Mouse (Mus musculus) limb, embryonic 12.5 days (tissue): ENCODE measurements at regions not wholly inside any gene's neighbourhood (a gene's known extent, or its start where the extent isn't known, plus 50 kb on each side); places are given as distances from the start of the nearest gene placed in this dataset.

Source experiments
- ATAC-seq: fragments of 200-750 bp; cut with Nextera tagmentation; 2 replicates; pipeline ENCODE4 v1.8.0; 2017; ENCODE audit warnings: low read depth, moderate TSS enrichment; ENCODE audit not compliant: insufficient number of reproducible peaks, insufficient read depth, low FRiP score, low TSS enrichment
- H3K27ac ChIP-seq: fragments of 300-500 bp; sonication (generic); 2 replicates; pipeline ENCODE4 v1.5.1; 2016; ENCODE audit warnings: mild to moderate bottlenecking, moderate library complexity
- H3K27me3 ChIP-seq: fragments of 300-500 bp; sonication (generic); 2 replicates; pipeline ENCODE4 v1.6.1; 2016; ENCODE audit warnings: mild to moderate bottlenecking, moderate library complexity
- H3K36me3 ChIP-seq: fragments of 300-500 bp; sonication (generic); 2 replicates; pipeline ENCODE4 v1.6.1; 2016; ENCODE audit warnings: mild to moderate bottlenecking, moderate library complexity
- H3K4me1 ChIP-seq: fragments of 300-500 bp; sonication (generic); replicated peaks from 2 replicates; pipeline ENCODE4 v1.6.1; 2016
- H3K4me2 ChIP-seq: fragments of 300-500 bp; sonication (generic); 2 replicates; pipeline ENCODE4 v1.6.1; 2016; ENCODE audit warnings: mild to moderate bottlenecking, moderate library complexity
- H3K4me3 ChIP-seq: fragments of 300-500 bp; sonication (generic); replicated peaks from 2 replicates; pipeline ENCODE4 v1.5.1; 2016; ENCODE audit warnings: mild to moderate bottlenecking
- H3K9ac ChIP-seq: fragments of 300-500 bp; sonication (generic); replicated peaks from 2 replicates; pipeline ENCODE4 v1.6.1; 2016; ENCODE audit warnings: mild to moderate bottlenecking, moderate library complexity
- H3K9me3 ChIP-seq: fragments of 300-500 bp; sonication (generic); 2 replicates; pipeline ENCODE4 v1.6.1; 2016; ENCODE audit warnings: mild to moderate bottlenecking, moderate library complexity
- WGBS: fragments of 180-500 bp; shearing (Covaris S2); methylation state at CpG from one replicate; pipeline ENCODE4 v1.1.7; 2016; 5-methylcytosine and 5-hydroxymethylcytosine counted together

DNA sequence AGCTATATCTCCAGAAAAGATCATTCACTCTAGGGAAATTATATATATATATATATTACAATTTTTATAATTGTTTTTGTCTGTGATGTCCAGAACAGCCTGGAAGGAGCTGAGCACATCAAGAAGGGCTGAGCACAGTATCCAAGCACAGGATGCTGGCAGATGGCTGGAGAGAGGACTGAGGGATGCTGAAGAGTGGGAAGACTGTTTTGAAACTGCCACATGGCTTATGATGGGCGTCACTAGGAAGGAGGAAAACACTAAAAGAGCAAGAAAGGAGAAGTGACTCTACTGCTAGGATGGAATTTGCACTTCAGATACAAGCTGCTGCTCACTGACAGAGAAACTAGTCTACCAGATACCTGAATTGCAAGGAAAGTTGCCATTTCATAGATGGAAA, 50.4 kb upstream of the Atg10 start:
- Histone ChIP-seq H3K9ac (no peak overlapping the region), H3K27me3 (no peaks in the 10 kb centered on the region), H3K4me2 (no peak overlapping the region), H3K4me3 (no peak overlapping the region), H3K27ac (no peak overlapping the region), H3K9me3 (no peaks in the 10 kb centered on the region), H3K36me3 (no peaks in the 10 kb centered on the region), H3K4me1 (no peaks in the 10 kb centered on the region)
- ATAC-seq, result no peak
- WGBS, result 81% methylated on average over 1 of the region's 1 CpGs

DNA sequence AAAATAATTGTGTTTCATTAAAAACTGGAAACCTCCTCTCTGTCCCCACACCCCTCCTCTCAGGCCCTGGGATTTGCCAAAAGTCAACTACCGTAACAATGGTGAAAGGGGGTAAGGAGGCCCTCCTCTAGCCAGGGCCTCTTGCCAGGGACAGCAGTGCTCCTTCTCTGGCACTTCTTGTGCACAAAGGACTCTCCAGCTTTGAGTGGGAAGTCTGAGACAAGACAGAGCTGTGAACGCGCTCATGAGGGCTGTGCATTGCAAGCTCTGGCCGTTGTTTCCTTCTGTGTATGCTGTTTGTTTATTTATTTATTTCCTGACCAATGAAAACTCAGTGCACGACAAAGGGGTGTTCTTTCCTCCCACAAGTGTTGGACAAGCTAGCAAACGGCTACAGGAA, 50.8 kb upstream of the Atg10 start:
- H3K36me3 ChIP-seq, result no peaks in the 10 kb centered on the region
- H3K4me1 ChIP-seq, result no peaks in the 10 kb centered on the region
- H3K4me3 ChIP-seq, result no peak overlapping the region
- ATAC-seq, result no peak
- 75% methylated on average over 6 of the region's 6 CpGs for WGBS
- H3K9me3 ChIP-seq, result no peaks in the 10 kb centered on the region
- H3K9ac ChIP-seq, result no peak overlapping the region
- H3K27me3 ChIP-seq, result no peaks in the 10 kb centered on the region
- no peak overlapping the region for H3K27ac ChIP-seq
- H3K4me2 ChIP-seq, result no peak overlapping the region

DNA sequence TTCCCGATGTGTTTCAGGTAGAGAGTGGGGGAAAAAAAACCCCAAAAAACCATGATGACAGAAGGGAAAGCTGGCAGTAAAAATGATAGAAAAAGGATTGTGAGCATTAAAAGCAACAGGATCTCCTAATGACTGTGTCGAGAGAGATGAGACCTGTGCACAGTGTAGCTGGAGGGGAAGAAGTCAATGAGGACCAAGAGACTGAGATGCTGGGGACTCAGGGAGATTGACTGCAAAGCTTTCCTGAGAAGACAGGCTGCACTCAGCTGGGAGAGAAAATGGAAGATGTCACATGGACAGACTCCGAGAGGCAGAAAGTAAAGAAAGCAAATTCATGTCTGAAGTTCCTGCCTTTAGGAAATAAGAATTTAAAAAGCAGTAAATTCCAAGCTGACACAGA, 55.7 kb upstream of the Atg10 start:
- Histone ChIP-seq H3K27me3 (no peaks in the 10 kb centered on the region), H3K36me3 (no peaks in the 10 kb centered on the region), H3K9me3 (no peaks in the 10 kb centered on the region), H3K4me2 (no peak overlapping the region), H3K27ac (no peak overlapping the region), H3K9ac (no peak overlapping the region), H3K4me1 (no peaks in the 10 kb centered on the region), H3K4me3 (no peak overlapping the region)
- 77% methylated on average over 3 of the region's 3 CpGs for WGBS
- ATAC-seq, result no peak

DNA sequence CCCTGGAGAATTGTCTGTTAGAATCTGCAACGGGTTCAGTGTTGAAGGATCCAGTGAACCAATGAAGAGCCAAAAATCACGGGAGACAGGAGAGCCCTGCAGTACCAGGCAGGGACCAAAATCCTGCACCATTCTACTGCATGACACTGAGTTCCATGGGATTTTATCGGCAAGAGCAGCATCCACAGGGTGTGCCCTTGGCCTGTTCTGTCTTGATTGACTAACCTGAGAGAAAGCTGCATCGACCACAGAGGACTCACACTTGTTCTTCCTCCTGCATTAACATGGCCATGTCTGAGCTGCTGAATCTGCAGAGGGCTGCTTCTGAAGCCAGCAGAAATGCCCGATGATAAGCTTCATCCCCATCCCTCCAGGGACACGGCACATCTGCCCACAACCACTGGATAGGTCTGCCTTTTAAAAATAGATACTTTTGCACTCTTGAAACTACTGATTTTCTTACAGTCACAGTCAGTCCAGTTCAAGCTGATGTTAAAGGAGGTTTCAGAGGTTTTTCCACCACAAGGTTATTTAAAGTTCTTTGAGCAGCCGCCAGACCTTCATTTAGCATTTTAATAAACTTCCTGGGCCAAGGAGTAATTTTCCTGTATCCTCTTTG, 71.9 kb upstream of the Atg10 start:
- Histone ChIP-seq H3K36me3 (no peaks in the 10 kb centered on the region), H3K9me3 (peaks cover 10% of the 10 kb centered on the region; the same call in 1 of the 2 replicates), H3K4me1 (no peaks in the 10 kb centered on the region), H3K4me3 (no peak overlapping the region), H3K27me3 (no peaks in the 10 kb centered on the region), H3K27ac (no peak overlapping the region), H3K9ac (no peak overlapping the region), H3K4me2 (no peak overlapping the region)
- ATAC-seq, result no peak
- WGBS, result 82% methylated on average over 7 of the region's 7 CpGs

DNA sequence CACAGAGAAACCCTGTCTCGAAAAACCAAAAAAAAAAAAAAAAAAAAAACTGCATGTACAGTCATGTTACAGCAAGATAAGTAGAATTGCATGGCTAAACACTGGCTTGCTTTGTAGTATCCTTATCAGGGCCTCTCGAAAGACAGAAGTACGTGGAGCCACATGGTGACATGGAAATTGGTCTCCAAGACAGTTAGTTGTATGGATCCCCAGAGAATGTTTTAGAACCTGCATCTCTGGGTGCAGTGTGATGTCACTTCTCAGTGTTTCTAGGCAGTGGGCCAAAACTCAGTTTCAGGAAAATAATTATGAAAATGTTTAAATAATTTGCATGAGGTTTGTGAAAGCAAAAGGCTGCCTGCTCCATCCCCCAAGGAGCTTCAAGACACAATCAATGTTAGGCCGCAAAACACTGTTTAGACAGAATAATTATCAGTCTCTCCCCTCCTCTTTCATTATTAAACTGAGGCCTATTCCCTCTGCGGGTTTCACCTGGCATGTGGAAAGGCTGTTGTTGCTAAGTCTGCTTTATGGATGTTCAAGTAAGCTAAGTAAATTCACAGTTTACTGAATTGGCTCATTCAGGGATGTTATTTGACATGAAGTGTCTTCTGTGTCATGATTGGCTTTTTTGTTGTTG, 72.9 kb upstream of the Atg10 start:
- Histone ChIP-seq H3K36me3 (no peaks in the 10 kb centered on the region), H3K9ac (no peak overlapping the region), H3K4me2 (no peak overlapping the region), H3K4me1 (no peaks in the 10 kb centered on the region), H3K27ac (no peak overlapping the region), H3K27me3 (no peaks in the 10 kb centered on the region), H3K4me3 (no peak overlapping the region), H3K9me3 (peaks cover 10% of the 10 kb centered on the region; the same call in 1 of the 2 replicates)
- ATAC-seq, result no peak
- 80% methylated on average over 5 of the region's 5 CpGs for WGBS

DNA sequence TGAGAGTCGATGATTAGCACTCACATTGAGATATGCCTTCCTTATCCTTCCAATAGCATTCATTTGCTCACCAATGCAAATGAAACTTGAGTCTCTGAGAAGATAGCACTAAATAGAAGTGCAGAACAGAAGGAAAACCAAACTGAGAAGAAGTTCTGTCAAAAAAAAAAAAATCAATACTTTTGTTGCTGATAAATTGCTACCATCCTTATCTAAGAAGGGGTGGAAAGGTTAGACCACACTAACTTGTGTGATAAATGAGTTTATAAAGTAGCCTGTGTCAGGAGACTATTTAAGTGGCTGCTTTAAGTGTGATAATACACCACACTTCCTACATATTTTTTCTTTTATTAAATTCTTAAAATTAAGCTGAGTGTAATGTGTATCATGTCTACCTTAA, 78.1 kb upstream of the Atg10 start:
- H3K4me1 ChIP-seq, result no peaks in the 10 kb centered on the region
- no peak for ATAC-seq
- no peak overlapping the region for H3K27ac ChIP-seq
- H3K9ac ChIP-seq, result no peak overlapping the region
- H3K36me3 ChIP-seq, result no peaks in the 10 kb centered on the region
- no peak overlapping the region for H3K4me2 ChIP-seq
- H3K9me3 ChIP-seq, result peaks cover 5% of the 10 kb centered on the region; the same call in 1 of the 2 replicates
- WGBS, result 87% methylated on average over 1 of the region's 1 CpGs
- H3K27me3 ChIP-seq, result no peaks in the 10 kb centered on the region
- no peak overlapping the region for H3K4me3 ChIP-seq

DNA sequence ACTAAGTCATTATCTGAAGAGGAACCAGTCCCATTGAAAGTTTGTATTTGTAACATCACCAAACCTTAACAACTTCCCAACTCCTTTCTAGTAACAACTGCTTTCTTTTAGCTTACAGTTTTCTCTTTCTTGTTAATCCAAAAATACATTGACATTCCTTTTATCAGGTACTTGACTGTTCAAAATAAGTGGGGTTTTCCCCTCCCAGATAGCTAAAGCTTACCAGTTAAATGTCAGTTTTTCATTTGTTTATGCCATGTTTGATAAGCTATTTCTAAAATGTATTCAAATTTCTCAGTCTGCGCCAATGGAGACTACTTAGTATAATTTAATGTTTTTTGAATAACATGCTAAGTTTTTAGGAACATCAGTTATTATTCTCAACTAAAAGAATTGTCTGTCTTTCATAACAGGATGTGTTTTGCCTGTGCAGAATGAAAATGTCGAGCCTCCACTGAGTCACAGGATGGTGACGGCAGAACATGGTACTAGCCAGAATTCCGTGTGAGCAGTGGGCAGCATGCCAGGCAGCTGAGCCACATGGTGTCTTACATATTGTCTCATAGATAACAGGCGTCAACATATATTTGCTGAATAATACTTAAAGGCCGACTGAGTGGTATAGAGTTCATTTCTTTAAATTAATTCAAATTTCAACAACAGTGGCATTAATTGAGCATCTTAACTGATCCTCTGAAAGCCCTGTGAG, 82.1 kb upstream of the Atg10 start:
- 84% methylated on average over 6 of the region's 6 CpGs for WGBS
- ATAC-seq, result no peak

DNA sequence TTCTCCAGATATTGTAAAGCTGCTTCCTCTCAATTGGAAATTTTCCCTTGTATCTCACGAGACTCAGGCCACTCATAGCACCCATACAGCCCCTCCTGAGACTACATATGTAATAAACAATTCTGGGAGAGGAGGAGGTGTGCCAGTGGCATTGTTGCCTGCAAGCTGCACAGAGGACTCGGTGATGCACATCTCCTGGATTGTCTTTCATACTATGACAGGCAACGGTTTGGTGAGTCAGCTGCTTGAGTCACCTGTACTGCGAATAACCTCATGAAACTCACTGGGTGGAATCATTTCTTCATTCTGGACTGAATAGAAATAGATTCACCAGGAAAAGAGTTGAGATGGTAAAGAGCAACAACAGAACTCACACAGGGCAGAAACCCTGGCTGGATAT, 82.8 kb upstream of the Atg10 start:
- Histone ChIP-seq H3K9me3 (no peaks in the 10 kb centered on the region), H3K4me2 (no peak overlapping the region), H3K4me1 (no peaks in the 10 kb centered on the region), H3K27me3 (no peaks in the 10 kb centered on the region), H3K27ac (no peak overlapping the region), H3K9ac (no peak overlapping the region), H3K4me3 (no peak overlapping the region), H3K36me3 (no peaks in the 10 kb centered on the region)
- ATAC-seq, result no peak
- 92% methylated on average over 4 of the region's 4 CpGs for WGBS

More for the DNA sequence above, 82.1 kb upstream of the Atg10 start:
- Histone ChIP-seq H3K4me3 (no peak overlapping the region), H3K9ac (no peak overlapping the region), H3K27ac (no peak overlapping the region), H3K9me3 (no peaks in the 10 kb centered on the region), H3K27me3 (no peaks in the 10 kb centered on the region), H3K4me1 (no peaks in the 10 kb centered on the region), H3K4me2 (no peak overlapping the region), H3K36me3 (no peaks in the 10 kb centered on the region)

DNA sequence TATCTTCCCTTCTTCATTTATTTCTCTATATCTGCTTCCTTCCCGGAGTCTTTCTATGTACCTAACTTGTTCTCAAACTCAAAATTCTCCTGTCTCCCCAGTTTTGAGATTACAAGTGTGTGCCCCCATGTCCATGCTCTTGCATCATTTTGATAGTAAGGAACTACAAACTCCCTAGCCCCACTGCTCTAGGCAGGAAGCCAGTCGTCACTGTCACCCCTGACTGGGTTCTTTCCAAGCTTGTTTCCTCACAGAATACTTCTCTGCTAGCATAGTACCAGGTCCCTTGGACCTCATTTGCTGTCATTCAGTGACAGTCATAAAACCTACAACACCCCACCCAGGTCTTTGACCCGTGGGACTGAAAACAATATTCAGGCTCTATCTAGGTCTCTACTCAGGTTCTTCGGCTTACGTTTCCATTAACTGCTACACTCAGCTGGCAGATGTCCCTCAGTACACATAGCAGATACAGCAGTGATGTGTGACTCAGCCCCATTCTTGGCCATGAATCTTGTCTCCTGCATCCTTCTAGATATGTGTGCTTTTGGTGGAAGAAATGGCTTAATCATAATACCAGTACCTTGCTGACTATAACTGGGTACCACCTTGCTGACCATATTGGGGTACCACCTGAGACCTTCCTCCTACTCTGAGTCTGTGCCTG, 89.3 kb upstream of the Atg10 start:
- Histone ChIP-seq H3K4me2 (no peak overlapping the region), H3K9ac (no peak overlapping the region), H3K4me3 (no peak overlapping the region), H3K27me3 (no peaks in the 10 kb centered on the region), H3K9me3 (no peaks in the 10 kb centered on the region), H3K27ac (no peak overlapping the region), H3K36me3 (no peaks in the 10 kb centered on the region), H3K4me1 (no peaks in the 10 kb centered on the region)
- ATAC-seq, result no peak
- WGBS, result 84% methylated on average over 5 of the region's 5 CpGs

DNA sequence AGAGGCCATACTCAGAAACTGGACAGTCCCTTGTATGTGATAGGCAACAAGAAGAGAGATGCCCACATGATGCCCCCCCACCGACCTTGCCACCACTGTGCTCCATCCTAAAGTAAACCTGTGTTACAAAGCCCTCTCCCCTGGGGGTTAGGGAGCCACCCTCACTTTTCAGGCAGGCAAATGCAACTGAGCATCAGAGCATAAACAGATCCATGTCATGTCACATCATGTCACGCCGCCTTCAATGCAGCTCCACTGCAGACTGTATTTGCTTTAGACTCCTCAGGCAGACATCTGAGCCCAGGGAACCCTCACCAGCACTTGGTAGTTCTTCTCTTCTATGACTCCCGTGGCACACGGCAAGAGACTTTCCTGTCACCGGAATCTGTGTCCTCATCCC, 98.6 kb upstream of the Atg10 start:
- WGBS, result 91% methylated on average over 6 of the region's 6 CpGs
- H3K9ac ChIP-seq, result no peak overlapping the region

DNA sequence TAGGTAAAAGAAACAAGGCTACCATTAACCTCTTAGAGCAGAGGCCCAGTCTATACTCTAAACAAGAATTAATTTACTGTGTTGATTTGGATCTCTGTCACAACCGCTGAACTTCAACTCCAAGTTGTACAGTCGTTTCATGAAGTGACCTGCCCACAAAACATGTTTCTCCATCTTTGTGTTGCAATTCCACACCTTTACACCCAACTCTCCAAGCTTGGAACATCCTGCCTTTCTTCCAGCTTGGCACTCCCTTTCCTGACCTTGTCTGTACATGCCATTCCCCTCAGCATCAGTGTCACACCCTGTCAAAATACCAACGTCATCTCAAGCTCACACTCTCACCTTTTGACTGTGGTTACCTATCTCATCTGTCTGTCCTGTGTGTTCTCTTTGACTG, 103.1 kb upstream of the Atg10 start:
- Histone ChIP-seq H3K9me3 (no peaks in the 10 kb centered on the region), H3K9ac (no peak overlapping the region), H3K36me3 (no peaks in the 10 kb centered on the region), H3K4me1 (no peaks in the 10 kb centered on the region), H3K27ac (no peak overlapping the region), H3K27me3 (no peaks in the 10 kb centered on the region), H3K4me2 (no peak overlapping the region), H3K4me3 (no peak overlapping the region)
- 88% methylated on average over 3 of the region's 3 CpGs for WGBS
- no peak for ATAC-seq

More for the DNA sequence above, 98.6 kb upstream of the Atg10 start:
- no peaks in the 10 kb centered on the region for H3K9me3 ChIP-seq
- H3K4me1 ChIP-seq, result no peaks in the 10 kb centered on the region
- no peaks in the 10 kb centered on the region for H3K27me3 ChIP-seq
- no peak for ATAC-seq
- H3K4me3 ChIP-seq, result no peak overlapping the region
- H3K4me2 ChIP-seq, result no peak overlapping the region
- H3K36me3 ChIP-seq, result no peaks in the 10 kb centered on the region
- no peak overlapping the region for H3K27ac ChIP-seq
